Mouse (Mus musculus) spleen, postnatal 36 days (tissue): ENCODE measurements around the gene Khdc1a.

Experiments
- DNase-seq, 2 experiments: peaks; one replicate each; pipeline ENCODE4 v3.0.0; 2022; ENCODE audit warnings: low spot score in 2 of 2, mixed read lengths in 1 of 2

The Khdc1a gene

GRCm38 (mm10) chr1:21391138-21391671 lies 41.8 kb downstream of the Khdc1a start:
- DNase-seq = no peak
